Mouse (Mus musculus) stomach, embryonic 15.5 days (tissue): ENCODE measurements around the gene Prph. TPM values are rescaled to one million over a fixed set of nuclear protein-coding genes. Genes with fewer than 3 reads are reported as not detected.

ENCODE experiments used
- ATAC-seq: fragments of 200-750 bp; cut with Nextera tagmentation; 2 replicates; pipeline ENCODE4 v1.8.0; 2017; ENCODE audit warnings: low read depth, moderate number of reproducible peaks, moderate TSS enrichment; ENCODE audit not compliant: insufficient read depth, low FRiP score
- H3K27ac ChIP-seq: fragments of 300-500 bp; sonication (generic); 2 replicates; pipeline ENCODE4 v1.5.1; 2015; ENCODE audit warnings: mild to moderate bottlenecking, inconsistent platforms
- H3K27me3 ChIP-seq: fragments of 300-500 bp; sonication (generic); replicated peaks from 2 replicates; pipeline ENCODE4 v1.6.1; 2015; ENCODE audit warnings: inconsistent platforms
- H3K36me3 ChIP-seq: fragments of 300-500 bp; sonication (generic); 2 replicates; pipeline ENCODE4 v1.6.1; 2015; ENCODE audit warnings: inconsistent platforms
- H3K4me1 ChIP-seq: fragments of 300-500 bp; sonication (generic); 2 replicates; pipeline ENCODE4 v1.6.1; 2015; ENCODE audit warnings: inconsistent platforms
- H3K4me2 ChIP-seq: fragments of 300-500 bp; sonication (generic); 2 replicates; pipeline ENCODE4 v1.6.1; 2015; ENCODE audit warnings: mild to moderate bottlenecking, inconsistent platforms
- H3K4me3 ChIP-seq: fragments of 300-500 bp; sonication (generic); replicated peaks from 2 replicates; pipeline ENCODE4 v1.5.1; 2015; ENCODE audit warnings: inconsistent platforms
- H3K9ac ChIP-seq: fragments of 300-500 bp; sonication (generic); 2 replicates; pipeline ENCODE4 v1.6.1; 2015; ENCODE audit warnings: inconsistent platforms
- H3K9me3 ChIP-seq: fragments of 300-500 bp; sonication (generic); 2 replicates; pipeline ENCODE4 v1.6.1; 2016; ENCODE audit warnings: inconsistent platforms
- WGBS: fragments of 180-500 bp; shearing (Covaris S2); methylation state at CpG from one replicate; pipeline ENCODE4 v1.1.7; 2015; 5-methylcytosine and 5-hydroxymethylcytosine counted together
- polyA plus RNA-seq: library from polyadenylated mRNA; unstranded; fragments of >200 nt; fragmentation: Nextera tagmentation; extraction: Ambion mirVana; gene quantifications from 2 replicates; pipeline ENCODE4 v1.2.1, GENCODE M21; 2015

Gene Prph
- polyA plus RNA-seq, 1 experiment from 2014 or later = 38.7 TPM

GRCm38 (mm10) chr15:99025414-99025813 is 29.6 kb upstream of the Prph start:
- Histone ChIP-seq H3K9me3 (no peaks in the 10 kb centered on the region), H3K9ac (no peak overlapping the region), H3K27me3 (no peaks in the 10 kb centered on the region), H3K4me1 (0 out of 2 replicates have a peak, but pooled peaks cover 6% of the 10 kb centered on the region), H3K4me3 (no peak overlapping the region), H3K36me3 (no peaks in the 10 kb centered on the region), H3K4me2 (no peak overlapping the region), H3K27ac (no peak overlapping the region)
- 73% methylated on average over 13 of the region's 13 CpGs for WGBS
- no peak for ATAC-seq

- H3K36me3 ChIP-seq = no peaks in the 10 kb centered on the region
- no peak overlapping the region for H3K4me2 ChIP-seq
- H3K4me3 ChIP-seq = no peak overlapping the region
- no peaks in the 10 kb centered on the region for H3K9me3 ChIP-seq
- no peak for ATAC-seq
- 57% methylated on average over 4 of the region's 4 CpGs for WGBS
- H3K4me1 ChIP-seq = 0 out of 2 replicates have a peak, but pooled peaks cover 6% of the 10 kb centered on the region
- no peak overlapping the region for H3K9ac ChIP-seq
- H3K27ac ChIP-seq = no peak overlapping the region
- H3K27me3 ChIP-seq = no peaks in the 10 kb centered on the region
Observed at GRCm38 (mm10) chr15:99026259-99026658, 28.7 kb upstream of the Prph start.

GRCm38 (mm10) chr15:99027116-99027515 is 27.9 kb upstream of the Prph start:
- H3K4me3 ChIP-seq = no peak overlapping the region
- H3K36me3 ChIP-seq = no peaks in the 10 kb centered on the region
- no peak for ATAC-seq
- H3K4me2 ChIP-seq = no peak overlapping the region
- H3K27ac ChIP-seq = no peak overlapping the region
- H3K4me1 ChIP-seq = 0 out of 2 replicates have a peak, but pooled peaks cover 6% of the 10 kb centered on the region
- H3K9ac ChIP-seq = no peak overlapping the region
- H3K9me3 ChIP-seq = no peaks in the 10 kb centered on the region
- no peaks in the 10 kb centered on the region for H3K27me3 ChIP-seq
- WGBS = 62% methylated on average over 5 of the region's 5 CpGs

- Histone ChIP-seq H3K4me3 (peak overlapping the region; percentile 63), H3K36me3 (no peaks in the 10 kb centered on the region), H3K9me3 (no peaks in the 10 kb centered on the region), H3K4me2 (peak overlapping the region; percentile 84), H3K27me3 (no peaks in the 10 kb centered on the region), H3K27ac (peak overlapping the region; percentile 94), H3K4me1 (peaks cover 22% of the 10 kb centered on the region; the same call in 1 of the 2 replicates), H3K9ac (peak overlapping the region; percentile 60)
- 6% methylated on average over 10 of the region's 10 CpGs for WGBS
- ATAC-seq = no peak
Observed at GRCm38 (mm10) chr15:99028874-99029458, 26.0 kb upstream of the Prph start.

- Histone ChIP-seq H3K4me1 (peaks cover 22% of the 10 kb centered on the region; the same call in 1 of the 2 replicates), H3K27ac (peak within 1 kb of the TSS; percentile 94), H3K27me3 (no peaks in the 10 kb centered on the region), H3K4me2 (peak within 1 kb of the TSS; percentile 84), H3K4me3 (peak within 1 kb of the TSS; percentile 63), H3K9ac (peak within 1 kb of the TSS; percentile 60), H3K36me3 (peaks cover 5% of the 10 kb centered on the region), H3K9me3 (no peaks in the 10 kb centered on the region)
- peak; percentile 95 for ATAC-seq
- under 1% methylated on average over 52 of the region's 52 CpGs for WGBS
Observed at GRCm38 (mm10) chr15:99029619-99030584, 25.1 kb upstream of the Prph start, which contains the start of gene Tuba1c. Gene Tuba1c, plus strand, starts transcription at chr15:99029891.

GRCm38 (mm10) chr15:99030585-99031387 is 24.2 kb upstream of the Prph start:
- H3K9ac ChIP-seq = peak overlapping the region; percentile 55
- peak overlapping the region; percentile 84 for H3K4me2 ChIP-seq
- peaks cover 22% of the 10 kb centered on the region; the same call in 1 of the 2 replicates for H3K4me1 ChIP-seq
- H3K36me3 ChIP-seq = peaks cover 14% of the 10 kb centered on the region
- H3K27ac ChIP-seq = peak overlapping the region; percentile 94
- H3K27me3 ChIP-seq = no peaks in the 10 kb centered on the region
- 8% methylated on average over 26 of the region's 26 CpGs for WGBS
- H3K9me3 ChIP-seq = no peaks in the 10 kb centered on the region
- peak overlapping the region; percentile 63 for H3K4me3 ChIP-seq
- peak; percentile 77 for ATAC-seq

GRCm38 (mm10) chr15:99031388-99031675 is 23.6 kb upstream of the Prph start:
- Histone ChIP-seq H3K27me3 (no peaks in the 10 kb centered on the region), H3K9ac (peak overlapping the region; percentile 12; the same call in 1 of the 2 replicates), H3K27ac (peak overlapping the region; percentile 94; the same call in 1 of the 2 replicates), H3K9me3 (no peaks in the 10 kb centered on the region), H3K4me1 (peaks cover 22% of the 10 kb centered on the region; the same call in 1 of the 2 replicates), H3K4me3 (peak overlapping the region; percentile 63), H3K4me2 (peak overlapping the region; percentile 84), H3K36me3 (peaks cover 18% of the 10 kb centered on the region)
- whole genome bisulfite sequencing = 58% methylated on average over 4 of the region's 4 CpGs
- no peak for ATAC-seq

- Histone ChIP-seq H3K4me2 (peak overlapping the region; percentile 84), H3K4me1 (peaks cover 22% of the 10 kb centered on the region; the same call in 1 of the 2 replicates), H3K4me3 (peak overlapping the region; percentile 63), H3K27me3 (no peaks in the 10 kb centered on the region), H3K9me3 (no peaks in the 10 kb centered on the region), H3K27ac (no peak overlapping the region), H3K9ac (no peak overlapping the region), H3K36me3 (peaks cover 23% of the 10 kb centered on the region)
- 58% methylated on average over 9 of the region's 9 CpGs for WGBS
- no peak for ATAC-seq
Observed at GRCm38 (mm10) chr15:99032041-99032725, 22.8 kb upstream of the Prph start.

- H3K4me3 ChIP-seq = peak overlapping the region; percentile 63
- no peak overlapping the region for H3K9ac ChIP-seq
- WGBS = 55% methylated on average over 7 of the region's 7 CpGs
- H3K36me3 ChIP-seq = peaks cover 23% of the 10 kb centered on the region
- ATAC-seq = no peak
- H3K27me3 ChIP-seq = no peaks in the 10 kb centered on the region
- H3K27ac ChIP-seq = no peak overlapping the region
- no peaks in the 10 kb centered on the region for H3K9me3 ChIP-seq
- peaks cover 22% of the 10 kb centered on the region; the same call in 1 of the 2 replicates for H3K4me1 ChIP-seq
- peak overlapping the region; percentile 84 for H3K4me2 ChIP-seq
Observed at GRCm38 (mm10) chr15:99032726-99033250, 22.2 kb upstream of the Prph start.

- 0 out of 2 replicates have a peak overlapping the region, but pooled peaks have one; percentile 84 for H3K4me2 ChIP-seq
- H3K27ac ChIP-seq = no peak overlapping the region
- WGBS = 77% methylated on average over 7 of the region's 7 CpGs
Observed at GRCm38 (mm10) chr15:99033498-99034270, 21.3 kb upstream of the Prph start.

More at GRCm38 (mm10) chr15:99033498-99034270, 21.3 kb upstream of the Prph start:
- Histone ChIP-seq H3K4me1 (peaks cover 22% of the 10 kb centered on the region; the same call in 1 of the 2 replicates), H3K27me3 (no peaks in the 10 kb centered on the region), H3K9ac (no peak overlapping the region), H3K4me3 (peak overlapping the region; percentile 63; the same call in 1 of the 2 replicates), H3K36me3 (peaks cover 28% of the 10 kb centered on the region), H3K9me3 (no peaks in the 10 kb centered on the region)
- ATAC-seq = no peak
